Mouse (Mus musculus) neural tube, embryonic 14.5 days (tissue): Measurements from ENCODE around the gene Rnf40. TPM values are rescaled to one million over a fixed set of nuclear protein-coding genes. Genes with fewer than 3 reads are reported as not detected.
"Not testable (repeated sequence)": the region's sequence is repeated elsewhere in the genome, so short reads cannot be mapped to it uniquely, and the experiment has no call there.

ENCODE experiments used
- ATAC-seq: fragments of 200-750 bp; cut with Nextera tagmentation; 2 replicates; pipeline ENCODE4 v1.8.0; 2017; ENCODE audit warnings: low read depth, mild to moderate bottlenecking, moderate TSS enrichment, moderate library complexity
- H3K27ac ChIP-seq: fragments of 300-500 bp; sonication (generic); 2 replicates; pipeline ENCODE4 v1.5.1; 2014; ENCODE audit warnings: low read depth, mild to moderate bottlenecking, control low read depth, low read length, moderate library complexity, mixed read lengths
- H3K27me3 ChIP-seq: fragments of 300-500 bp; sonication (generic); 2 replicates; pipeline ENCODE4 v1.6.1; 2014; ENCODE audit warnings: low read length; ENCODE audit not compliant: control insufficient read depth, insufficient read depth
- H3K36me3 ChIP-seq: fragments of 300-500 bp; sonication (generic); 2 replicates; pipeline ENCODE4 v1.6.1; 2014; ENCODE audit warnings: low read length, mixed read lengths; ENCODE audit not compliant: control insufficient read depth, insufficient read depth
- H3K4me1 ChIP-seq: fragments of 300-500 bp; sonication (generic); 2 replicates; pipeline ENCODE4 v1.6.1; 2014; ENCODE audit warnings: low read length; ENCODE audit not compliant: control insufficient read depth, insufficient read depth
- H3K4me2 ChIP-seq: fragments of 300-500 bp; sonication (generic); 2 replicates; pipeline ENCODE4 v1.6.1; 2014; ENCODE audit warnings: mild to moderate bottlenecking, low read depth, low read length, control low read depth
- H3K4me3 ChIP-seq: fragments of 300-500 bp; sonication (generic); 2 replicates; pipeline ENCODE4 v1.5.1; 2014; ENCODE audit warnings: low read depth, low read length, control low read depth, mixed read lengths
- H3K9ac ChIP-seq: fragments of 300-500 bp; sonication (generic); replicated peaks from 2 replicates; pipeline ENCODE4 v1.6.1; 2014; ENCODE audit warnings: low read depth, mild to moderate bottlenecking, control low read depth, low read length, mixed read lengths
- H3K9me3 ChIP-seq: fragments of 300-500 bp; sonication (generic); 2 replicates; pipeline ENCODE4 v1.6.1; 2016; ENCODE audit warnings: low read length; ENCODE audit not compliant: control insufficient read depth
- WGBS: fragments of 180-500 bp; shearing (Covaris S2); extraction: QIAGEN DNeasy Blood & Tissue Kit; methylation state at CpG from one replicate; pipeline ENCODE4 v1.1.7; 2014; 5-methylcytosine and 5-hydroxymethylcytosine counted together
- polyA plus RNA-seq: library from polyadenylated mRNA; unstranded; fragments of >200 nt; fragmentation: Nextera tagmentation; extraction: Ambion mirVana; gene quantifications from 2 replicates; pipeline ENCODE4 v1.2.1, GENCODE M21; 2014

The Rnf40 gene
- polyA plus RNA-seq, 1 experiment from 2014 or later = 31.2 TPM

GRCm38 (mm10) chr7:127613501-127613900, 24.9 kb downstream of the Rnf40 start:
- Histone ChIP-seq H3K9ac (no peak overlapping the region), H3K27ac (no peak overlapping the region), H3K4me3 (peak overlapping the region; percentile 90), H3K9me3 (no peaks in the 10 kb centered on the region), H3K27me3 (no peaks in the 10 kb centered on the region; the same call in 1 of the 2 replicates), H3K4me2 (peak overlapping the region; percentile 83; the same call in 1 of the 2 replicates), H3K4me1 (peaks cover 14% of the 10 kb centered on the region; the same call in 1 of the 2 replicates), H3K36me3 (peaks cover 40% of the 10 kb centered on the region)
- WGBS = 93% methylated on average over 8 of the region's 8 CpGs
- no peak for ATAC-seq

DNA sequence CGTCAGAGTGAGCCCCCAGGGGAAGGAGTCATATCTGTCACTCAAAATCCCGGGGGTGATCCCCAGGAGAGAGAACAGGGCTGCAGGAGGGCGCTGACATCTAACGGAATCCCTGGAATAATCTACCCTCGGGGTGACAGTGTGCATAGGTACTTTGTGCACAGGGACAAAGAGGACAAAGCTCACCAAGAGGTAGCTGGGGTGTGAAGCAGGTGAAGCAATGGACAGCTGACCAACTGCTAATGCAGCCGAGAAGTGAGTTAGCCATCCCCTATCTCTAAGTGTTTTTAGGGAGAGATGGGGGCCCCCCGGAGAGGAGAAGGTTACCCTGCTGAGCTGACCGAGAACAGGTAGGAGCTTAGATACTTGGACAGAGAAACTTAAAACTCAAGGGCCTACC, 25.5 kb downstream of the Rnf40 start:
- Histone ChIP-seq H3K27ac (no peak overlapping the region), H3K27me3 (no peaks in the 10 kb centered on the region; the same call in 1 of the 2 replicates), H3K4me3 (peak overlapping the region; percentile 90), H3K9me3 (no peaks in the 10 kb centered on the region), H3K4me1 (peaks cover 14% of the 10 kb centered on the region; the same call in 1 of the 2 replicates), H3K9ac (peak overlapping the region; percentile 86), H3K4me2 (peak overlapping the region; percentile 83), H3K36me3 (peaks cover 34% of the 10 kb centered on the region)
- ATAC-seq = no peak
- 24% methylated on average over 8 of the region's 8 CpGs for WGBS

- Histone ChIP-seq H3K4me1 (peaks cover 14% of the 10 kb centered on the region; the same call in 1 of the 2 replicates), H3K36me3 (peaks cover 30% of the 10 kb centered on the region), H3K27ac (peak overlapping the region; percentile 77), H3K4me2 (peak overlapping the region; percentile 83), H3K4me3 (peak overlapping the region; percentile 90), H3K9me3 (no peaks in the 10 kb centered on the region), H3K9ac (peak overlapping the region; percentile 86), H3K27me3 (no peaks in the 10 kb centered on the region; the same call in 1 of the 2 replicates)
- ATAC-seq = peak; percentile 9; the same call in 1 of the 2 replicates
- WGBS = under 1% methylated on average over 23 of the region's 44 CpGs
Observed at GRCm38 (mm10) chr7:127614511-127614890, 25.9 kb downstream of the Rnf40 start.

DNA sequence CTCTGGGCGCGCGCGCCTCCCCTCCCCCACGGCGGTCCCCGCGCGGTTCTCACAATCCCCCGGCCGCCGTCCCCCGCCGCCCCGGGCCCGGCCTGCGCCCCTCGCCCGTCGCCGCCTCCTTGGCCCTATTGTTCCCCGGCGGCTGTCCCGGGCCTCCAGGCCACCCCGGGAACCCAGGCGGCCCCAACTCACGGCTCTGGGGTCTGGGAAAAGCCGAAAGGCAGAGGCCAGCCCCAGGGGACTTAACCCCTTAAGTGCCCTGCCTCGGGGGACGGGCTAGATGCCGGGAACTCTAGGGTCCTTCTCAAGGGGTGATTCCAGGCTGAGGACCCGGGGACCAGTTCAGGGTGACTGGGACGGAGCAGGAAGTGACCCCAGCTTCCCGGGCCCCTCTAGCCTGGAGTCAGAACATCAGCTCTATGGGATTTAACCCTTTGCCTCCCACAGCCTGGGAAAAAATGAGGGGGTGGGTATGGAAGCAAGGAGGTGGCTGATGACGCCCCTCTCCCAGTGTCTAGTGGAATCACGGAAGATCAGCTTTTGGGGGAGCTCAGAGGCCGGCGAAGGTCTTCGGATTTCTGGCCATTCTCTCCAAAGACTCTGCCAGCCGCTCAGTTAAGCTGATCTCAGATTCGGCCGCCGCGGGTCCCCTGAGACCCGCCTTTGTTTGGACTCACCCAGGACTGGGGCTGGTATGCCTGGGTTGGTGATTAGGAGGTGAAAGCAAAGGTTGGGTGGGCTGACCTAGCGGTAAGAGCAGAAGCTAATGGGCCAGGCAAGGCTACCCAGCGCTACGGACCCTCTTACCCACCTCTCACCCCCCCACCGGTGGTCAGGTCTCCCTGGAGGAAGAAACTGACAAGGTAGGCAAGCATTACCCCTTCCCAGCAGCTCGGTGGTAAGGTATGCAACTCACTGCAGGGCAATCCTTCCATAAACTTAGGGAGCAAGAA, 26.6 kb downstream of the Rnf40 start, which contains the start of gene Zfp629:
Gene Zfp629, minus strand, starts transcription at position 907 of the 953 bp plus-strand sequence.
- Histone ChIP-seq H3K9ac (peak within 1 kb of the TSS; percentile 86), H3K27ac (peak within 1 kb of the TSS; percentile 77)
- under 1% methylated on average over 40 of the region's 50 CpGs for WGBS

GRCm38 (mm10) chr7:127616336-127616735, 27.8 kb downstream of the Rnf40 start:
- Histone ChIP-seq H3K9ac (no peak overlapping the region), H3K36me3 (peaks cover 12% of the 10 kb centered on the region), H3K4me3 (peak overlapping the region; percentile 90; the same call in 1 of the 2 replicates), H3K4me2 (peak overlapping the region; percentile 83), H3K27ac (no peak overlapping the region), H3K27me3 (no peaks in the 10 kb centered on the region; the same call in 1 of the 2 replicates), H3K9me3 (no peaks in the 10 kb centered on the region), H3K4me1 (peaks cover 14% of the 10 kb centered on the region; the same call in 1 of the 2 replicates)
- ATAC-seq = no peak
- 55% methylated on average over 1 of the region's 1 CpGs for WGBS

More for the DNA sequence above, 26.6 kb downstream of the Rnf40 start, which contains the start of gene Zfp629:
- no peaks in the 10 kb centered on the region for H3K9me3 ChIP-seq
- no peaks in the 10 kb centered on the region; the same call in 1 of the 2 replicates for H3K27me3 ChIP-seq
- H3K36me3 ChIP-seq = peaks cover 24% of the 10 kb centered on the region
- H3K4me3 ChIP-seq = peak within 1 kb of the TSS; percentile 90
- peaks cover 14% of the 10 kb centered on the region; the same call in 1 of the 2 replicates for H3K4me1 ChIP-seq
- peak; percentile 90 for ATAC-seq
- H3K4me2 ChIP-seq = peak within 1 kb of the TSS; percentile 83

DNA sequence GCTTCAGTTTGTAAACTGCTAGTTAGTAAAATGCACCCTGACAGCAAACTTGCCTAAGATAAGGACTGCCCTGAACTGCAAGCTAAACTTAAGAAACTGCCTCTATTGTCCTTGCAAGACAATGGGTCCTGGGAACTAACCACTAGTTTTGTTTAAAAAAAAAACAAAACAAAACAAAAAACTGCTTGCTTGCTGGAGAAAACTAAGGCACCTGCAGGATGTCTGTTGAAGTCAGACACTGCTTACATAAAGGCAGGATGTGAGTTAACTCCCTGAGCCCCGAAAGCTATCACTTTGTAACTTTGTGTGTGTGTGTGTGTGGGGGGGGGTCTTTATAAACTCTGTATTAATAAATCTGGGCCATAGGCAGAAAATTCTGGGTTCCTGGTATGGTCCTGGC, 28.3 kb downstream of the Rnf40 start:
- Histone ChIP-seq H3K27me3 (no peaks in the 10 kb centered on the region; the same call in 1 of the 2 replicates), H3K36me3 (peaks cover 7% of the 10 kb centered on the region), H3K9me3 (no peaks in the 10 kb centered on the region), H3K4me2 (no peak overlapping the region), H3K4me3 (no peak overlapping the region), H3K27ac (no peak overlapping the region), H3K9ac (no peak overlapping the region), H3K4me1 (peaks cover 14% of the 10 kb centered on the region; the same call in 1 of the 2 replicates)
- 73% methylated on average over 1 of the region's 1 CpGs for WGBS
- no peak for ATAC-seq

DNA sequence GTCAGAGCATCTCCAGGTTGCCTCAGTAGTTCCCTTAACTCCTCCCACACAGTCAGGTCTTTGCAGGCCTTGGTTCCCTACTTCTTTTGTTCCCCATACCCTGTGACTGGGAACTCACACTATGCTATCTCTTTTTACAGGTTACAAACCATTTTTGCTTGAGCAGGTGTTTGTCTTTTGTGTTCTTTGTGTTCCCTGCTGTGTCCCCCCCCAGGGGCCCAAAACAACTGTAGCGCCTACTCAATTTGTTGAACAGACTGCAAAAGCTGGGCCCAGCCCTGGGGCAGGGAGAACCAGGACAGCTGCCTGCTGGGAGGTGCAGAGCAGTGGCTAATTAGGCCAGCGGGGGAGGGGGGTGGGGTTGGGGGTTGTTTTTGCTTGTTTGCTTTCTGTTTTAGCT, 29.4 kb downstream of the Rnf40 start:
- H3K9ac ChIP-seq = no peak overlapping the region
- no peak overlapping the region for H3K27ac ChIP-seq
- H3K4me2 ChIP-seq = no peak overlapping the region
- H3K4me1 ChIP-seq = peaks cover 14% of the 10 kb centered on the region; the same call in 1 of the 2 replicates
- WGBS = 22% methylated on average over 2 of the region's 2 CpGs
- no peaks in the 10 kb centered on the region for H3K36me3 ChIP-seq
- no peak overlapping the region for H3K4me3 ChIP-seq
- no peaks in the 10 kb centered on the region for H3K9me3 ChIP-seq
- no peaks in the 10 kb centered on the region; the same call in 1 of the 2 replicates for H3K27me3 ChIP-seq
- ATAC-seq = no peak

DNA sequence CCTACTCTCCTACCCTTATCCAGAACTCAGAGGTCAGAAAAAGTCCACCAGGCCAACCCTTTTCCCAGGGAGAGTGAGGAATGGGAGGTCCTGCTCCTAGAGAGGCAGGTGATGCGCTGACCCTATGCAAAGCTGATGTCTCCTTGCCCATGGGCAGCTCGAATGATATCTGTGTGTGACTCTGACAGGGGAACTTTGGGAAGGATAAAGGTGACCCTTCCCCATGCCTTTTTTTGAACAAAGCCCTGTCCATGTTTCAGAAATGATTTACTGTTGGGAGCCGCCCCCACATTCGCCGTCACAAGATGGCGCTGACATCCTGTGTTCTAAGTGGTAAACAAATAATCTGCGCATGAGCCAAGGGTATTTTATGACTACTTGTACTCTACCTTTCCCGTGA, 29.8 kb downstream of the Rnf40 start:
- not testable (repeated sequence) for H3K9ac ChIP-seq, H3K27ac ChIP-seq, H3K36me3 ChIP-seq, H3K27me3 ChIP-seq, H3K4me3 ChIP-seq, H3K4me2 ChIP-seq, H3K9me3 ChIP-seq, ATAC-seq
- peaks cover 12% of the 10 kb centered on the region; the same call in 1 of the 2 replicates for H3K4me1 ChIP-seq
- WGBS = 89% methylated on average over 7 of the region's 8 CpGs

GRCm38 (mm10) chr7:127626039-127626438, 37.5 kb downstream of the Rnf40 start:
- no peak overlapping the region for H3K4me2 ChIP-seq
- no peak overlapping the region for H3K9ac ChIP-seq
- no peaks in the 10 kb centered on the region for H3K27me3 ChIP-seq
- H3K36me3 ChIP-seq = no peaks in the 10 kb centered on the region
- H3K4me1 ChIP-seq = no peaks in the 10 kb centered on the region
- H3K4me3 ChIP-seq = no peak overlapping the region
- WGBS = 98% methylated on average over 7 of the region's 7 CpGs
- no peak overlapping the region for H3K27ac ChIP-seq
- H3K9me3 ChIP-seq = no peaks in the 10 kb centered on the region
- ATAC-seq = no peak
